Mouse (Mus musculus): Measurements from ENCODE around the gene Mfsd6.

DNA sequence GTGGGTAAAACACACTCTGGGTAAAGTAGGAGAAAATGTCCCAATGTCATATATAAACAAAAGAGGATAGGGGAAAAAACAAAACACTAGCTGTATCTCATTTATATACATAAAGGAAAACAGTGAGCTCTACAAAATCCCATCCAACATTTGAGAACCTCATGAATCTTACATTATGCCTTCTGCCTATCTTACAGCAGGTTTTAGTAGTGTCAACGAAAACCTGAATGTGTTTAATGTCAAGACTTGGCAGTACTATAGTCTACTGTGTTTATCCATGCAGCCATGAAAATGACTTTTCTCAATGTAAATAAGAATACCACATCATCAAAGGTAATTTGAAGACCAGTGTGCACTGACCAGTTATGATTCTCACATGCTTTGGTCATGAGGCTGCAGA is 57.3 kb downstream of the Mfsd6 start:
- no peak for TF ChIP-seq CTCF (IDR thresholded peaks at IDR 0.05 in 2 of 3, conservative IDR thresholded peaks at IDR 0.05 in 1 of 3; ENCODE audit: control insufficient read depth in 1 of 3, insufficient read depth in 1 of 3, low read depth in 2 of 3, low read length in 3 of 3, poor library complexity in 1 of 3, severe bottlenecking in 1 of 3)
- no peak for TF ChIP-seq POLR2AphosphoS5 (IDR thresholded peaks at IDR 0.05; ENCODE audit: borderline replicate concordance, low read depth, low read length)
- no peak for TF ChIP-seq ZC3H11A (IDR thresholded peaks at IDR 0.05; ENCODE audit: low read depth, low read length)
- no peak for TF ChIP-seq MEF2A (IDR thresholded peaks at IDR 0.05; ENCODE audit: extremely low read depth, insufficient replicate concordance, low read depth, low read length, poor library complexity, severe bottlenecking)
- TF ChIP-seq POLR2A (IDR thresholded peaks at IDR 0.05; ENCODE audit: control insufficient read depth in 1 of 2, insufficient read depth in 1 of 2, low read depth in 1 of 2, low read length in 2 of 2, poor library complexity in 1 of 2): no peak
